Mouse (Mus musculus) adrenal gland (tissue): ENCODE measurements around the gene Gm14151.
"Not testable (repeated sequence)": the region's sequence is repeated elsewhere in the genome, so short reads cannot be mapped to it uniquely, and the experiment has no call there.

ENCODE experiments used
- intact Hi-C: fragments of 180-260 bp; cut with DNase I; formaldehyde crosslinking; loops from one replicate; pipeline ENCODE4 v1.15.1; 2025
- long read RNA-seq, 2 experiments: library from polyadenylated mRNA; unstranded; transcript quantifications; one replicate each; pipeline ENCODE4 v2.0.0; 2020; ENCODE audit warnings: borderline replicate concordance in 1 of 2; ENCODE audit not compliant: insufficient replicate concordance in 1 of 2

The Gm14151 gene
- long read RNA-seq, experiment 1: 0 reads
- long read RNA-seq, experiment 2: 0 reads

DNA sequence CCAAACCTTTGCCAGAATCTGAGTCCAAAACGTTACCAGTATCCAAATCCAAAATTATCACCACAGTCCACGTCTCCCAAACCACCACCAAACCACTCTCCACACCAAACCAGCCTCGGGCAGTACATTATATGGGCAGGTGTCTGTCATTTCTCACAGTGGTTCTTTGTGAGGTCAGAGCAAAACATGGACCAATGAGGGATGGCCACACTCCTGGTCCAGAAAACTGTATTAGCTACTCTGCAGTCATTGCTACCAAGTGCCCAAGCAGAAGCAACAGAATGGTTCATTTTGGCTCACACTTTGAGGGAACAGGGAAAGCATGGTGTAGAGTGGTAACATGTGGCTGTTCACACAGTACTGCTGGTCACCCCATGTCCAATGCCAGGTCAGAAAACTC, at the start of gene Gm14151:
Gene Gm14151, minus strand, starts transcription at position 101 of the 400 bp plus-strand sequence.
- intact Hi-C loops: not testable (repeated sequence)

GRCm38 (mm10) chr2:151097945-151098344, 5.8 kb upstream of the Gm14151 start, which contains the start of gene Gm14147:
TSS of gene Gm14147 (plus strand) at chr2:151098245.
- intact Hi-C loops: not testable (repeated sequence)

- intact Hi-C loops: no loop called here
Measured at GRCm38 (mm10) chr2:151056637-151057036, 35.5 kb downstream of the Gm14151 start.

GRCm38 (mm10) chr2:151040411-151040810, 51.7 kb downstream of the Gm14151 start:
- intact Hi-C loops: no loop called here

DNA sequence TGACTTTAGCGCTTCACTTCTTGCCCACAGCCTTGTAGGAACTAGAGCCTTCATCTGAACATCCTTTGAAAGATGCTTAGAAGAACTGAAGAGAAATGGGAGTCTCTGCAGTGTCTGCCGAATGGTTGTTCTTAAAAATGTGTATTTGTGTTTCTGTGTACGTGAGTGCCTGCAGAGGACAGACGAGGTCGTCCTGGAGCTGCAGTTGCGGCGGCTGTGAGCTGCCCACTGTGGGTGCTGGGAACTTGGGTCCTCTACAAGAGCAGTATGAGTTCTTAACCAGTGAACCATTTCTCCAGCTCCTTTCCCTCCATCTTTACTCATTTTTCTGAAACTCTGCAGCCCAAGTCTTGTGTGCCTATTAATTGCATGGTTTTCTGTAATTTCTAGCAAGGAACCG, 52.4 kb downstream of the Gm14151 start:
- intact Hi-C loops: no loop called here

DNA sequence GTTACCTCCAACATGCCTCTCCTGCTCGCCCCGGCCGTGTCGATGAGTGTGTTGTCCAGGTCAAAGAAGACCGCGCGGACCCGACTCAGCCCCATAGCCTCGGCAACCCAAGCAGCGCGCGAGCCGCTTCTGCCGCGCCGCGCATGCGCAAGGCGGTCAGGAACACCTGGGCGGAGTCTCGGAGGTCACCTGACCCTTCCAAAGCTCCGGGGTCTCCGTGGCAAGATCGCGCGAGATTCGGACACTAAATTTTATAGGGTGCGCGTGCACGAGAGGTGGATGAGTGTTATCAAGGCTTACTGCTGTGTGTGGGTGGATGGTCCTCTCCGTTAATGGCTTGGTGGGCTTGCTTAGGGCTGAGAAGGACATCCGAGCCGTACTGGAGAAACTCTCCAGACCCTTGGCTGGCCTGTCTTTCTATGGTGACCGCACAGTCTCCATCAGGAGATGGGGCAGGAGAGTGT, 52.9 kb downstream of the Gm14151 start, which contains the start of the genes Ninl and Nanp:
Gene Ninl, minus strand, starts transcription at position 151 of the 464 bp plus-strand sequence.
Gene Nanp, minus strand, starts transcription at position 167 of the 464 bp plus-strand sequence.
- intact Hi-C loops: no loop called here

- intact Hi-C loops: no loop called here
Measured at GRCm38 (mm10) chr2:151038811-151039222, 53.3 kb downstream of the Gm14151 start.

DNA sequence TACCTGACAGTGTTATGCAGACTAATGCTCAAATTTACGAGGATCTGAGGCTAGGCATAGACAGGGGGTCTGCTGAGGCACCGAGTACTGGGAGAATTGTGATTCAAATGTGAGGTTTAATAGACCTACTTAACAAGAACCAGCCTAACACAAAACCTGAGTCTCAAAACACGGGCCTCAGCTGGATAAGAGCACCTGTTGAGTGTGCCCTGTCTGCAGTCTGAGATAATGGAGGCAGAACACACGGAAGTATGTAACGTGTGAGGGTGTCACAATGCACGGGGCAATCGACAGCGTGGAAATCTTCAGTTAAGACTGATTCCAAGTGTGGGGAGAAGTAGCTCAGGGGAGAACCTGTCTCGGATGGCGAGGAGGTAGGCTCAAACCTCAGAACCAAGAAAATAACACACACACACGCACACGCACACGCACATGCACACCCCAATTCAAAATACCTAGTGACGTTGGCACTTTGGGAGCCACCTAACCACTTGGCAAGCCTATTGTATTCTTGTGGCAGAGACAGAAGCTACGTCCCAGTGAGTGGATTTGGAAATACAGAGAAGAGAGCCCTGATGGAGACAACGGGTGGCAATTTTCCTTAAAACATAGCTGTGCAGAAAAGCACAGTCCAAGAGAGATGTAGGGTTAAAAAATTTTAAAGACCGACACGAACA, 54.1 kb downstream of the Gm14151 start:
- intact Hi-C loops: no loop called here

GRCm38 (mm10) chr2:151037292-151037691, 54.9 kb downstream of the Gm14151 start:
- intact Hi-C loops: no loop called here
